Mouse (Mus musculus) embryonic fibroblast, embryonic 13.5 days (primary cell): ENCODE measurements at regions not wholly inside any gene's neighbourhood (a gene's known extent, or its start where the extent isn't known, plus 50 kb on each side); places are given as distances from the start of the nearest gene placed in this dataset.

Experiments
- CTCF ChIP-seq: IDR thresholded peaks from 2 replicates; pipeline ENCODE4 v1.5.1; 2011; ENCODE audit warnings: mild to moderate bottlenecking, control low read depth, low read length, moderate library complexity, borderline replicate concordance; ENCODE audit not compliant: insufficient read depth
- POLR2A ChIP-seq: IDR thresholded peaks from 2 replicates; pipeline ENCODE4 v1.6.1; 2011; ENCODE audit warnings: low read depth, mild to moderate bottlenecking, control low read depth, low read length, moderate library complexity

DNA sequence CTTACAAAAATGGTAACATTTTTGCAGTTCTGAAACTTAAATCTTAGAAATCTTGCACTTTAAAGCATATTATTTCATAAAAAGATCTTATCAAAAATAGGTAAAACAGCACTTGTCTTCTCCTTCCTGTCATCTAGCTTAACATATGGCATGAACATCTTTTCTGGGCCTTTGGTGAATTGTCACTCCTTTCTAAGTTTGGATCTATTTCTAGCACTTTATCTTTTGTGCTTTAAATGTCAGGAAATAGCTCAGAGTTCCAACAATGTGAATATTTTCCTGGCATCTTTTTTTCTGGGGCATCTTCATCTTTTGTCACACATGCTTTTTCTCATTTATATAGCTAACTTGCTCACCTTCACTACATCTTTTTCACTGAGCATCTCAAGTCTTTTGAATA, 527.4 kb upstream of the Gm5150 start:
- no peak for TF ChIP-seq CTCF
- TF ChIP-seq POLR2A = no peak
